Mouse (Mus musculus): ENCODE measurements at regions not wholly inside any gene's neighbourhood (a gene's known extent, or its start where the extent isn't known, plus 50 kb on each side); places are given as distances from the start of the nearest gene placed in this dataset.
"Not testable (repeated sequence)": the region's sequence is repeated elsewhere in the genome, so short reads cannot be mapped to it uniquely, and the experiment has no call there.

GRCm38 (mm10) chr16:31370590-31371092 lies 51.4 kb upstream of the Bdh1 start:
- not testable (repeated sequence) for H3K36me3 ChIP-seq (ENCODE audit: control insufficient read depth, insufficient read depth, low read length)

GRCm38 (mm10) chr16:31369849-31370248 lies 52.2 kb upstream of the Bdh1 start:
- Histone ChIP-seq H3K36me3 (ENCODE audit: control insufficient read depth, insufficient read depth, low read length) (no peaks in the 10 kb centered on the region), H3K27ac (ENCODE audit: insufficient read depth, low read depth, low read length) (no peak overlapping the region), H3K4me3 (ENCODE audit: insufficient read depth, low read depth, low read length) (no peak overlapping the region), H3K4me1 (ENCODE audit: control insufficient read depth, insufficient read depth, low read length) (no peaks in the 10 kb centered on the region; the same call in 1 of the 2 replicates), H3K27me3 (replicated peaks; ENCODE audit: control insufficient read depth, insufficient read depth, low read length) (no peaks in the 10 kb centered on the region)
- DNase-seq = no peak
- WGBS = 95% methylated on average over 13 of the region's 13 CpGs
- TF ChIP-seq CTCF (conservative IDR thresholded peaks at IDR 0.05; ENCODE audit: insufficient read depth, insufficient read length, low read depth, low read length) (no peak), POLR2A (IDR thresholded peaks at IDR 0.05; ENCODE audit: low read depth, low read length) (no peak)

More at GRCm38 (mm10) chr16:31370590-31371092, 51.4 kb upstream of the Bdh1 start:
- not testable (repeated sequence) for H3K4me1 ChIP-seq (ENCODE audit: control insufficient read depth, insufficient read depth, low read length); H3K4me3 ChIP-seq (ENCODE audit: insufficient read depth, low read depth, low read length); H3K27ac ChIP-seq (ENCODE audit: insufficient read depth, low read depth, low read length); DNase-seq; H3K27me3 ChIP-seq (replicated peaks; ENCODE audit: control insufficient read depth, insufficient read depth, low read length)
- 77% methylated on average over 4 of the region's 4 CpGs for WGBS

DNA sequence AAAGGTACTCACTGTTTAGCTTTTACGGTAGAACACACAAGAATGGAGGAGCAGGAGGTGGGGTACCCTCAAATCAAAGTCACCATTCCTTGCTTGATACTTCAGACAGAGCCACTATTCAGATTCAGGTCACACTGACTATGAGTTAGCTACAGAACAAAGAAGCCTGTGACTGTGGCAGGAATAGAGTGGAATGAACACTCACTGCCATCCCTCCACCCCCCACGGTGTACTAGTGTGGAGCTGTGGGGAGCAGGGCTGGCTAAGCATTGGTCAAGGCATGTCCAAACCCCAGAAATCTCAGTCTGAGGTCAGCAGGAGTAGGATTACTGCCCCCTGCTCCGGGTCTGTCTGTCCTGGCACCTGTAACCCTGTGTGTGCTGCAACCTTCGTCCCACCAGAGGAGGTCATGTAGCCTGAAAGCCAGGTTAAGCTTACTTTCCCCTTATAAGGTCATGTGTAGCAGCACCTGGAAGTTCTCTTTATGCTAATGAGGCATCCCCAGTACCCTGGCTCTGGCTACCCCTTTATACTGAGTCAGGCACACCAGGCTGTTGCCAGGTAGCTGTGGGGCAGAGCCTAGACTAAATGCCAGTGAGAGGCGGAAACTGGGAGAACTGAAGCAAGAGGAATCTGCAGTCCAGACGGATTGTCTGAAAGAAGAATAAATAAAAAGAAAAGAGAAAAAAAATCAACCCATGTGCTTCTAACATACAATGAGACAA lies 53.1 kb upstream of the Apod start:
- WGBS = 60% methylated on average over 6 of the region's 6 CpGs
- Histone ChIP-seq H3K36me3 (ENCODE audit: control insufficient read depth, insufficient read depth, low read length) (no peaks in the 10 kb centered on the region), H3K4me1 (ENCODE audit: control insufficient read depth, insufficient read depth, low read length) (no peaks in the 10 kb centered on the region; the same call in 1 of the 2 replicates), H3K27me3 (replicated peaks; ENCODE audit: control insufficient read depth, insufficient read depth, low read length) (no peaks in the 10 kb centered on the region), H3K27ac (ENCODE audit: insufficient read depth, low read depth, low read length) (no peak overlapping the region), H3K4me3 (ENCODE audit: insufficient read depth, low read depth, low read length) (no peak overlapping the region)
- DNase-seq = no peak
- TF ChIP-seq CTCF (conservative IDR thresholded peaks at IDR 0.05; ENCODE audit: insufficient read depth, insufficient read length, low read depth, low read length) = no peak
- no peak for TF ChIP-seq POLR2A (IDR thresholded peaks at IDR 0.05; ENCODE audit: low read depth, low read length)

DNA sequence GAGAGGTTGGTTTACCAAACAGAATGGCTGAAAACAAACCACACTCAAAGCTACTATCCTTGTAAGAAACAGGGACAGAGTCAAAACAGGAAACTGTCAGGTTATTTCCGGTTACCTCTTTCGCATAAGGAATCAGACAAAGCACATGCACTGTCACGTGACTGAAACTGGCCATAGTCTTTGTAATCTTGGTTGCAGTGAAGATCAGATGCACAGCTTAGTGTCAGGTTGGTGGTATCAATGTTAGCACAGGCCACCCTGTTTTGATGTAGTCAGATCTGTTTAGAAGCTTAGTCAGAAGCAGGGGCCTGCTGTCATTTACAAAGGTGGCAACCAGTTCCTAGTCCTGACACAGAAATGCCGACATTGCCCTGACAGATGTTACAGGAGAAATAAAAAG lies 51.4 kb upstream of the Apod start:
- Histone ChIP-seq H3K4me1 (ENCODE audit: control insufficient read depth, insufficient read depth, low read length) (no peaks in the 10 kb centered on the region; the same call in 1 of the 2 replicates), H3K27me3 (replicated peaks; ENCODE audit: control insufficient read depth, insufficient read depth, low read length) (no peaks in the 10 kb centered on the region), H3K36me3 (ENCODE audit: control insufficient read depth, insufficient read depth, low read length) (no peaks in the 10 kb centered on the region), H3K27ac (ENCODE audit: insufficient read depth, low read depth, low read length) (no peak overlapping the region), H3K4me3 (ENCODE audit: insufficient read depth, low read depth, low read length) (no peak overlapping the region)
- no peak for DNase-seq
- TF ChIP-seq CTCF (conservative IDR thresholded peaks at IDR 0.05; ENCODE audit: insufficient read depth, insufficient read length, low read depth, low read length) (no peak), POLR2A (IDR thresholded peaks at IDR 0.05; ENCODE audit: low read depth, low read length) (no peak)
- whole genome bisulfite sequencing = 76% methylated on average over 4 of the region's 4 CpGs

- H3K27me3 ChIP-seq (replicated peaks; ENCODE audit: control insufficient read depth, insufficient read depth, low read length) = no peaks in the 10 kb centered on the region
- TF ChIP-seq POLR2A (IDR thresholded peaks at IDR 0.05; ENCODE audit: low read depth, low read length) = no peak
- no peaks in the 10 kb centered on the region; the same call in 1 of the 2 replicates for H3K4me1 ChIP-seq (ENCODE audit: control insufficient read depth, insufficient read depth, low read length)
- no peak overlapping the region for H3K4me3 ChIP-seq (ENCODE audit: insufficient read depth, low read depth, low read length)
- H3K36me3 ChIP-seq (ENCODE audit: control insufficient read depth, insufficient read depth, low read length) = no peaks in the 10 kb centered on the region
- 52% methylated on average over 7 of the region's 7 CpGs for WGBS
- H3K27ac ChIP-seq (ENCODE audit: insufficient read depth, low read depth, low read length) = no peak overlapping the region
- DNase-seq = peak; percentile 31
Observed at GRCm38 (mm10) chr16:31364475-31364874, 49.9 kb upstream of the Apod start.

Measured in kidney, adult 2 months (tissue).